Mouse (Mus musculus): ENCODE measurements around the gene Cpxcr1.

The Cpxcr1 gene

GRCm38 (mm10) chrX:116448644-116449043 is at the start of gene Cpxcr1:
Cpxcr1 (plus strand) TSS chrX:116448944.
- no peak for DNase-seq (ENCODE audit: low read depth, low spot score)

Data from ES-CJ7 (cell line).